Mouse (Mus musculus): ENCODE data around the gene Slc7a15. TPM values are rescaled to one million over a fixed set of nuclear protein-coding genes. Genes with fewer than 3 reads are reported as not detected.
A peak's percentile ranks its signal among the peaks of the same experiment; 100 is the strongest.
"Not testable (repeated sequence)": the region's sequence is repeated elsewhere in the genome, so short reads cannot be mapped to it uniquely, and the experiment has no call there.

Gene Slc7a15
- polyA plus RNA-seq, 1 experiment from 2014 or later, result not detected

GRCm38 (mm10) chr12:8618271-8618670, 19.4 kb upstream of the Slc7a15 start:
- Histone ChIP-seq H3K36me3 (ENCODE audit: control insufficient read depth, insufficient read depth, low read length) (no peaks in the 10 kb centered on the region), H3K9me3 (ENCODE audit: control insufficient read depth, low read length) (no peaks in the 10 kb centered on the region), H3K9ac (ENCODE audit: low read length) (no peak overlapping the region), H3K4me1 (ENCODE audit: control insufficient read depth in 2 of 2, insufficient read depth in 2 of 2, low read length in 2 of 2) (no peaks in the 10 kb centered on the region), H3K4me2 (ENCODE audit: low read length) (no peak overlapping the region), H3K27me3 (ENCODE audit: control insufficient read depth, insufficient read depth, low read length) (no peaks in the 10 kb centered on the region), H3K4me3 (ENCODE audit: control insufficient read depth in 1 of 2, insufficient read depth in 1 of 2, low read depth in 1 of 2, low read length in 2 of 2) (no peak overlapping the region), H3K27ac (replicated peaks in 1 of 2; ENCODE audit: control insufficient read depth in 1 of 2, insufficient read depth in 1 of 2, low read depth in 2 of 2, low read length in 2 of 2) (no peak overlapping the region)
- 90% methylated on average over 3 of the region's 3 CpGs for WGBS
- no peak for ATAC-seq (ENCODE audit: insufficient number of reproducible peaks, insufficient read depth, low FRiP score, low read depth)

DNA sequence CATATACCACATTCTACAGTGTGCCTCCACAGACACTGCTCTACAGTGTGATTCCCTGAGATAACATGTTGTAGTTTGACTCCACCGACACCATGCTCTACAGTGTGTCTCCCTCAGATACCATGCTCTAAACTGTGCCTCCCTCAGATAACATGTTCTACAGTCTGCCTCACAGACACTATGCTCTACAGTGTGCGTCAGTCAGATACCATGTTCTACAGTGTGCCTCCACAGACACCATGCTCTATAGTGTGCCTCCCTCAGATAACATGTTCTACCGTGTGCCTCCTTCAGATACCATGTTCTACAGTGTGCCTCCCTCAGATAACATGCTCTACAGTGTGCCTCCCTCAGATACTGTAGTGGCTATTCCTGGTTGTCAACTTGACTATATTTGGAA, 10.2 kb upstream of the Slc7a15 start:
- Histone ChIP-seq H3K9me3 (ENCODE audit: control insufficient read depth, low read length) (no peaks in the 10 kb centered on the region), H3K4me1 (ENCODE audit: control insufficient read depth in 2 of 2, insufficient read depth in 2 of 2, low read length in 2 of 2) (no peaks in the 10 kb centered on the region), H3K27ac (replicated peaks in 1 of 2; ENCODE audit: control insufficient read depth in 1 of 2, insufficient read depth in 1 of 2, low read depth in 2 of 2, low read length in 2 of 2) (no peak overlapping the region), H3K36me3 (ENCODE audit: control insufficient read depth, insufficient read depth, low read length) (no peaks in the 10 kb centered on the region), H3K4me3 (ENCODE audit: control insufficient read depth in 1 of 2, insufficient read depth in 1 of 2, low read depth in 1 of 2, low read length in 2 of 2) (no peak overlapping the region), H3K9ac (ENCODE audit: low read length) (no peak overlapping the region), H3K4me2 (ENCODE audit: low read length) (no peak overlapping the region), H3K27me3 (ENCODE audit: control insufficient read depth, insufficient read depth, low read length) (no peaks in the 10 kb centered on the region)
- 71% methylated on average over 3 of the region's 3 CpGs for WGBS
- no peak for ATAC-seq (ENCODE audit: insufficient number of reproducible peaks, insufficient read depth, low FRiP score, low read depth)

DNA sequence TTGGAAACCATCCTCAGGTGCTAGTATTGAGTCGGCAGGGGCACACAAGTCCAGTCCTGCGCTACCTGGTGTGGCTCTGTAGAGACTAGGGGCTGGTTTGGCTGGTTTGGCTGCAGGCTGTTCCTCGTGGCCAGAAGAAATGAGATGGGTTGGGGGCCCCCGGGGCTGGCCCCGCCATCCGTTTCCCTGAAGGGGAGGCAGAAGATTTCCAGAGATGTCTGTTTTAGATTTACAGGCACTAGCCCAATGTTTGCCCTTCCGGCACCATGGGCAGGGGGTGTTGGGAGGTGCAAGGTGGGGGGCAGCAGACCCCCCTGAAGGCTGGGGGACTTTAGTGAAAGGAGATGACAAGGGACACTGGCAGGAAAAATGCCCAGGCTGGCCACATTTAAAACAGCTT, 3.3 kb downstream of the Slc7a15 start:
- Histone ChIP-seq H3K4me2 (ENCODE audit: low read length) (no peak overlapping the region), H3K27me3 (ENCODE audit: control insufficient read depth, insufficient read depth, low read length) (no peaks in the 10 kb centered on the region), H3K9me3 (ENCODE audit: control insufficient read depth, low read length) (no peaks in the 10 kb centered on the region), H3K36me3 (ENCODE audit: control insufficient read depth, insufficient read depth, low read length) (no peaks in the 10 kb centered on the region), H3K27ac (replicated peaks in 1 of 2; ENCODE audit: control insufficient read depth in 1 of 2, insufficient read depth in 1 of 2, low read depth in 2 of 2, low read length in 2 of 2) (no peak overlapping the region), H3K4me3 (ENCODE audit: control insufficient read depth in 1 of 2, insufficient read depth in 1 of 2, low read depth in 1 of 2, low read length in 2 of 2) (no peak overlapping the region), H3K4me1 (ENCODE audit: control insufficient read depth in 2 of 2, insufficient read depth in 2 of 2, low read length in 2 of 2) (no peaks in the 10 kb centered on the region), H3K9ac (ENCODE audit: low read length) (no peak overlapping the region)
- 90% methylated on average over 7 of the region's 7 CpGs for WGBS
- no peak for ATAC-seq (ENCODE audit: insufficient number of reproducible peaks, insufficient read depth, low FRiP score, low read depth)

DNA sequence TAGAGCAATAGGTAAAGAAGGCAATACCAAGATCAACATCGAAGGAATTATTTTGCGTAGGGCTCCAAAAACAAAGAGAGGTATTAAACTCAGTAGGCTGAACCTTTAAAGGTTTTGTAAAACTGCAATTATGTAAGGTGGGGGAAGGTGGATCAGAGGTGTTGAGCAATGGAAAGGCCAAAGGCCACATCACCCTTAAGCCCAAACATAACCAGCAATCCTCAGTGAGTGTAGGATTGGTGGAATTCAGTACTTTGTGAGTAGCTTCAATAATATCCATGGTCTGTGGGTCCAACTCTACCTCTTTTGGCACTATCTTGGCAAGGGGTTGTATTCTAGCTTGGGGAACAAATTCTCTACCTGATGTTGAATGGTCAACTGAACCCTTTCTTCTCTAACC, 7.5 kb downstream of the Slc7a15 start:
- H3K9me3 ChIP-seq (ENCODE audit: control insufficient read depth, low read length); H3K27ac ChIP-seq (replicated peaks in 1 of 2; ENCODE audit: control insufficient read depth in 1 of 2, insufficient read depth in 1 of 2, low read depth in 2 of 2, low read length in 2 of 2); H3K9ac ChIP-seq (ENCODE audit: low read length); H3K36me3 ChIP-seq (ENCODE audit: control insufficient read depth, insufficient read depth, low read length); H3K4me3 ChIP-seq (ENCODE audit: control insufficient read depth in 1 of 2, insufficient read depth in 1 of 2, low read depth in 1 of 2, low read length in 2 of 2); H3K27me3 ChIP-seq (ENCODE audit: control insufficient read depth, insufficient read depth, low read length); H3K4me2 ChIP-seq (ENCODE audit: low read length); ATAC-seq (ENCODE audit: insufficient number of reproducible peaks, insufficient read depth, low FRiP score, low read depth); H3K4me1 ChIP-seq (ENCODE audit: control insufficient read depth in 2 of 2, insufficient read depth in 2 of 2, low read length in 2 of 2): not testable (repeated sequence)
- WGBS, result 91% methylated on average over 2 of the region's 2 CpGs

- Histone ChIP-seq H3K4me2 (ENCODE audit: low read length) (no peak overlapping the region), H3K9me3 (ENCODE audit: control insufficient read depth, low read length) (no peaks in the 10 kb centered on the region), H3K36me3 (ENCODE audit: control insufficient read depth, insufficient read depth, low read length) (no peaks in the 10 kb centered on the region), H3K4me1 (ENCODE audit: control insufficient read depth in 2 of 2, insufficient read depth in 2 of 2, low read length in 2 of 2) (0 out of 4 replicates have a peak, but pooled peaks cover 0 to 2% of the 10 kb centered on the region in 2 experiments), H3K4me3 (ENCODE audit: control insufficient read depth in 1 of 2, insufficient read depth in 1 of 2, low read depth in 1 of 2, low read length in 2 of 2) (no peak overlapping the region), H3K9ac (ENCODE audit: low read length) (no peak overlapping the region), H3K27me3 (ENCODE audit: control insufficient read depth, insufficient read depth, low read length) (no peaks in the 10 kb centered on the region), H3K27ac (replicated peaks in 1 of 2; ENCODE audit: control insufficient read depth in 1 of 2, insufficient read depth in 1 of 2, low read depth in 2 of 2, low read length in 2 of 2) (no peak overlapping the region)
- ATAC-seq (ENCODE audit: insufficient number of reproducible peaks, insufficient read depth, low FRiP score, low read depth), result no peak
- 80% methylated on average over 11 of the region's 11 CpGs for WGBS
These were observed 25.5 kb downstream of the Slc7a15 start for GRCm38 (mm10) chr12:8573405-8573804.

GRCm38 (mm10) chr12:8571903-8572341, 26.9 kb downstream of the Slc7a15 start:
- H3K36me3 ChIP-seq (ENCODE audit: control insufficient read depth, insufficient read depth, low read length); H3K4me3 ChIP-seq (ENCODE audit: control insufficient read depth in 1 of 2, insufficient read depth in 1 of 2, low read depth in 1 of 2, low read length in 2 of 2); H3K9ac ChIP-seq (ENCODE audit: low read length); H3K9me3 ChIP-seq (ENCODE audit: control insufficient read depth, low read length); H3K27me3 ChIP-seq (ENCODE audit: control insufficient read depth, insufficient read depth, low read length); H3K27ac ChIP-seq (replicated peaks in 1 of 2; ENCODE audit: control insufficient read depth in 1 of 2, insufficient read depth in 1 of 2, low read depth in 2 of 2, low read length in 2 of 2); ATAC-seq (ENCODE audit: insufficient number of reproducible peaks, insufficient read depth, low FRiP score, low read depth); H3K4me1 ChIP-seq (ENCODE audit: control insufficient read depth in 2 of 2, insufficient read depth in 2 of 2, low read length in 2 of 2): not testable (repeated sequence)
- peak overlapping the region; percentile 27; the same call in 1 of the 2 replicates for H3K4me2 ChIP-seq (ENCODE audit: low read length)
- WGBS, result 27% methylated on average over 12 of the region's 12 CpGs

DNA sequence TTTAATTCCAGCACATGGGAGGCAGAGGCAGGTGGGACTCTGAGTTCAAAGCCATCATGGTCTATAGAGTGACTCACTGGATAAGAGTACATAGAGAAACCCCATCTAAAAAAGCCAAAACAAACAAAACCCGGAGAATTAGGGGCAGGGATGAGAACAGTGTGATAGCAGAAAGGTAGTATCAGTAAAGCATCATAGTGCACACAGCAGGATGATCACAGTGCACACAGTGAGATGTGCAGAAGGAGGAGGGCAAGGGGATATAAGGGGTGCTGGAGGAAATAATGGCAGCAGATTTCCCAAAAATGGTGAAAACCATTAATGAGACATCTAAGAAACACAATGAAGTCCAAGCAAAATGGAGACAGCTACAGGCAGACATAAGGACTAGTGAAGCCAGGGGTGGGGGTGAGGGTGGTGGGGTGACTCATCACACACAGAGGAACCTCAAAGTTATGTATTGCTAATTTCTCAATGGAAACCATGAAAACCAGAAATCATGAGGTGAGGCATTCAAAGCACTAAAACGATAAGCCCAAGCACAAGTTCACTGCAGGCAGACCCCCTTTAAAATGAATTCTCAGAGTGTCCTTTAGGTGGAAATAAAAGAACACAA, 27.5 kb downstream of the Slc7a15 start:
- H3K27me3 ChIP-seq (ENCODE audit: control insufficient read depth, insufficient read depth, low read length); H3K4me3 ChIP-seq (ENCODE audit: control insufficient read depth in 1 of 2, insufficient read depth in 1 of 2, low read depth in 1 of 2, low read length in 2 of 2); H3K27ac ChIP-seq (replicated peaks in 1 of 2; ENCODE audit: control insufficient read depth in 1 of 2, insufficient read depth in 1 of 2, low read depth in 2 of 2, low read length in 2 of 2); H3K36me3 ChIP-seq (ENCODE audit: control insufficient read depth, insufficient read depth, low read length); H3K9me3 ChIP-seq (ENCODE audit: control insufficient read depth, low read length); H3K9ac ChIP-seq (ENCODE audit: low read length); ATAC-seq (ENCODE audit: insufficient number of reproducible peaks, insufficient read depth, low FRiP score, low read depth); H3K4me1 ChIP-seq (ENCODE audit: control insufficient read depth in 2 of 2, insufficient read depth in 2 of 2, low read length in 2 of 2): not testable (repeated sequence)
- WGBS, result 58% methylated on average over 2 of the region's 2 CpGs
- peak overlapping the region; percentile 27; the same call in 1 of the 2 replicates for H3K4me2 ChIP-seq (ENCODE audit: low read length)

DNA sequence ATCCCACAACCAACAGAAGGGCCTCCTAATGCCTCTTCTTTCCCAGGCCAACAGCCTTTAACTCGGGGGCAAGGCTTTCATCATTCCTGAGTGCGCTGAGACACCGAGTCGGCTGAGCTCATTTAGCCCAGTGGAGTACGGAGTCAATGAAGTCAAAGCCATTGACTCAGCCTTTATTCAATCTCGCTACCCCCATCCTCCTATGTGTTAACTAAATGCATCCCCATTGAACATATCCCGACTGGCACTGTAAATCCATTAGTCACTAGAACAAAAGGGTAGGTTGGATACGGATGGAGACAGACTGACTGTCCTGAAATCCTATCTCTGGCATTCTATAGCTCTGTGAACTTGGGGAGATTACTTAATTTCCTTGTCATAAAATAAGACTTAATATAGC, 36.7 kb downstream of the Slc7a15 start:
- H3K4me1 ChIP-seq (ENCODE audit: control insufficient read depth in 2 of 2, insufficient read depth in 2 of 2, low read length in 2 of 2); H3K9me3 ChIP-seq (ENCODE audit: control insufficient read depth, low read length); H3K9ac ChIP-seq (ENCODE audit: low read length); H3K4me2 ChIP-seq (ENCODE audit: low read length); ATAC-seq (ENCODE audit: insufficient number of reproducible peaks, insufficient read depth, low FRiP score, low read depth); H3K27me3 ChIP-seq (ENCODE audit: control insufficient read depth, insufficient read depth, low read length); H3K27ac ChIP-seq (replicated peaks in 1 of 2; ENCODE audit: control insufficient read depth in 1 of 2, insufficient read depth in 1 of 2, low read depth in 2 of 2, low read length in 2 of 2); H3K4me3 ChIP-seq (ENCODE audit: control insufficient read depth in 1 of 2, insufficient read depth in 1 of 2, low read depth in 1 of 2, low read length in 2 of 2); H3K36me3 ChIP-seq (ENCODE audit: control insufficient read depth, insufficient read depth, low read length): not testable (repeated sequence)
- 84% methylated on average over 8 of the region's 8 CpGs for WGBS

Data from heart, embryonic 14.5 days (tissue).